Mouse (Mus musculus): ENCODE measurements around the gene Tubd1. TPM values are rescaled to one million over a fixed set of nuclear protein-coding genes. Genes with fewer than 3 reads are reported as not detected.

The Tubd1 gene
- polyA plus RNA-seq, 1 experiment, result 1.2 TPM

DNA sequence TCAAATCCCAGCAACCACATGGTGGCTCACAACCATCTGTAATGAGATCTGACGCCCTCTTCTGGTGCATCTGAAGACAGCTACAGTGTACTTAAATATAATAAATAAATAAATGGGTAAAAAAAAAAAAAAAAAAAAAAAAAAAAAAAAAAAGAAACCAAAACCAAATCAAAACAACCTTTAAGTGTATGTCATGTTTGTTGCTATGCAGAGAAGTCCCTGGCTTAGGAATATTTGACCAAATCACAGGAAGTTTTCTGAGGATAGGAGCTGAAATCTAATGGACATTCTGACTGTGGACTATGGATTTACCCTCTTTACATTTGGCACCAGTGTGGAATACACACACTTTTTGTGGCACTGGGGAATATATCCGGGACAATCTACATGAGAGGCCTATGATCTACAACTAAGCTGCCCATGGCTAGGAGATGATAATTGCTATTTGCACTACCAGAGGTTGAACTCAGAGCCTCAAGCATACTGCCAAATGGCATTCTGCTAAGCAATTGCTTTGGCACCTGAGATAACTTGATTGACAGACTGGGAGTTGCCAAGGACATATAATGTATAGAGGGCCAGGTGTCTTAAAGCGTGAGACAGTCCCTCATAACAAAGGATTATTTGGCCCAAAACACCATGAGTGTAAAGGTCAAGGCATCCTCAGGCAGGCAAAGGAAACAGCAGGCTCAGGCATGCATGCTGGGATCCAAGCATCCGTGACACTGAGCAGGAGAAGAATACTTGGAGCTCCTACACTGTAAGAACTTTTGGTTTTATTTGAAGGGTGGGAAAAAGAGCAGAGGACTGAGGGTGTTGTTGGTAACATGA, 54.8 kb downstream of the Tubd1 start:
- H3K4me1 ChIP-seq (ENCODE audit: control insufficient read depth, insufficient read depth, insufficient read length, low read length), result peaks cover 10% of the 10 kb centered on the region; the same call in 1 of the 2 replicates
- 33% methylated on average over 4 of the region's 4 CpGs for WGBS

DNA sequence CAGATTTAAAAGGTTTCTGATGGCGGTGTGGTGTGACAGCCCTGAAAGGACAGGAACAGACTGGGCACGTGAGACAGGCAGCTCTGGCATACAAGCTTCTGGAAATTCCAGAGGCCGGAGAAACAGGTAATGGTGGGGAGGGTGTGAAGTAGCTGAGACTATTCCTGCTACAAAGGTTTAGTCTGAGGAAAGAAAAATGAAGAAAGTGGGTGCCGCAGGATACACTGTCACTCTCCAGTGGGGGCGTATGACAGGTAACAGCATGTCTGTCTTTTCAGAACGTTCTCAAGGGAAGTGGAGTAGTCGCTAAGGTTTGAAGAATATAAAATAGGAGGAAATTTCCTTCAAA, 55.4 kb downstream of the Tubd1 start:
- TF ChIP-seq CTCF (IDR thresholded peaks at IDR 0.05; ENCODE audit: extremely low read depth, insufficient read length, insufficient replicate concordance, low read depth, low read length), result no peak
- no peak for TF ChIP-seq POLR2A (IDR thresholded peaks at IDR 0.05; ENCODE audit: low read depth, low read length)
- H3K4me3 ChIP-seq (ENCODE audit: low read depth, low read length), result no peak overlapping the region
- H3K27ac ChIP-seq (ENCODE audit: insufficient read depth, low read depth, low read length), result peak overlapping the region; percentile 81
- H3K36me3 ChIP-seq (ENCODE audit: control insufficient read depth, insufficient read depth, low read length), result peaks cover 8% of the 10 kb centered on the region
- H3K27me3 ChIP-seq (ENCODE audit: control insufficient read depth, insufficient read depth, low read length), result no peaks in the 10 kb centered on the region
- WGBS, result 48% methylated on average over 7 of the region's 7 CpGs
- peaks cover 10% of the 10 kb centered on the region; the same call in 1 of the 2 replicates for H3K4me1 ChIP-seq (ENCODE audit: control insufficient read depth, insufficient read depth, insufficient read length, low read length)

More for the DNA sequence above, 54.8 kb downstream of the Tubd1 start:
- Histone ChIP-seq H3K27me3 (ENCODE audit: control insufficient read depth, insufficient read depth, low read length) (no peaks in the 10 kb centered on the region), H3K4me3 (ENCODE audit: low read depth, low read length) (no peak overlapping the region), H3K27ac (ENCODE audit: insufficient read depth, low read depth, low read length) (peak overlapping the region; percentile 81), H3K36me3 (ENCODE audit: control insufficient read depth, insufficient read depth, low read length) (peaks cover 8% of the 10 kb centered on the region)
- TF ChIP-seq POLR2A (IDR thresholded peaks at IDR 0.05; ENCODE audit: low read depth, low read length) (no peak), CTCF (IDR thresholded peaks at IDR 0.05; ENCODE audit: extremely low read depth, insufficient read length, insufficient replicate concordance, low read depth, low read length) (no peak)

DNA sequence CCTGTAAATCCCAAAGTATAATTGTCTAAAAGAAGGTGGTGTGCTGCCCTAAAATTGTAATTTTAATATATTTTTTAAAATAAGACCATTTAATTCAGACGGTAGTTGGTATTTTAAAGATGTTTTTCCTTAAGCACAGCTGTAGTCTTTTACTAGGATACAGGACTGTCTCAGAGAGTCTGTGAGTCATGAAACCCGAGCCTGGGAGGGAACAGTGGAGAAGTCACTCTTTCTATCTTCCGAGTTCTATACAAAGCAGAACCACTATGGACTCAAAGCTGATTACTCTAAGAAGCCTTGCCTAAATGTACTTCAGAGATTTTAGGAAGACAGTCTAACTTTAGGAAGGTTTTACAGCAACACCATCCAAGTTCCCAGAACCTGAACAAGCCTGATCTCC, 57.3 kb downstream of the Tubd1 start:
- Histone ChIP-seq H3K4me3 (ENCODE audit: low read depth, low read length) (no peak overlapping the region), H3K27ac (ENCODE audit: insufficient read depth, low read depth, low read length) (no peak overlapping the region), H3K4me1 (ENCODE audit: control insufficient read depth, insufficient read depth, insufficient read length, low read length) (peaks cover 13% of the 10 kb centered on the region; the same call in 1 of the 2 replicates), H3K36me3 (ENCODE audit: control insufficient read depth, insufficient read depth, low read length) (peaks cover 14% of the 10 kb centered on the region), H3K27me3 (ENCODE audit: control insufficient read depth, insufficient read depth, low read length) (no peaks in the 10 kb centered on the region)
- no peak for TF ChIP-seq POLR2A (IDR thresholded peaks at IDR 0.05; ENCODE audit: low read depth, low read length)
- TF ChIP-seq CTCF (IDR thresholded peaks at IDR 0.05; ENCODE audit: extremely low read depth, insufficient read length, insufficient replicate concordance, low read depth, low read length), result no peak
- 78% methylated on average over 3 of the region's 3 CpGs for WGBS

DNA sequence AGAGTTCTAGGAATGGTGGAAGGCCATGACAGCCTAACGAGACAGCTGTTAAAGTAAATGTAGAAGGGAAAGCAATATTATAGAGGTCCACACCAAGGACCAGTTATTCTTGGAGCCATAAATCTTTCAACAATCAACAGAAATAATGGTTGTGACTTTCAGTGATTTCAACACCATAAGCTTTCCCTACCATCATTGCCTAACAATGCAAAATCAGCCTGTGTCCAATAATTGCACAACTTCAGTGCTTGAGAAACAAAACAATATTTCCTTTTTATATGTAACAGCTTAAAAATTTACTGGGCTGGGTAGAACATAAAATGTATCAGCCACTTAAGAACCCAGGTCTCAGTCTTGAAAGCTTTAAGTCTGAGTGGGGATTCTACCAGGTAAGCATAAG, 58.9 kb downstream of the Tubd1 start:
- 77% methylated on average over 1 of the region's 1 CpGs for WGBS
- TF ChIP-seq CTCF (IDR thresholded peaks at IDR 0.05; ENCODE audit: extremely low read depth, insufficient read length, insufficient replicate concordance, low read depth, low read length), result no peak
- TF ChIP-seq POLR2A (IDR thresholded peaks at IDR 0.05; ENCODE audit: low read depth, low read length), result no peak
- H3K27ac ChIP-seq (ENCODE audit: insufficient read depth, low read depth, low read length), result peak overlapping the region; percentile 80

DNA sequence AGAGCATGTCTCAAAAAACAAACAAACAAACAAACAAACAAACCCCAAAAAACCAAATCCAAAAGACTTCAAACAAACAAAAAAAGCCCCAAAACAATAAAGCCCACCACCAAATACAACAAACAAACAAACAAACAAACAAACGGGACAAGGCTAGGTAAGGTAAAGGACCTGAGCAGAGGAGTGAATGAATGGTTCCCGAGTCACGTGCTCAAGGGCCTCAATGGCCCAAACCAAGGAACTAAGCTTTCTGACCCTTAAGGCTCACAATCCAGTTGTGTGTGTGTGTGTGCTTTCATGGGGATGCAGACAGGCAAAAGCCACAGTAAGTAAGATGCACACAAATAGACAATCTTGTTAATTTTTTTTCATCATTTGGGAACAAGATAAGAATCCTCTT, 59.5 kb downstream of the Tubd1 start:
- 84% methylated on average over 3 of the region's 3 CpGs for WGBS
- Histone ChIP-seq H3K27ac (ENCODE audit: insufficient read depth, low read depth, low read length) (peak overlapping the region; percentile 80), H3K36me3 (ENCODE audit: control insufficient read depth, insufficient read depth, low read length) (peaks cover 11% of the 10 kb centered on the region), H3K4me3 (ENCODE audit: low read depth, low read length) (no peak overlapping the region), H3K4me1 (ENCODE audit: control insufficient read depth, insufficient read depth, insufficient read length, low read length) (peaks cover 13% of the 10 kb centered on the region; the same call in 1 of the 2 replicates), H3K27me3 (ENCODE audit: control insufficient read depth, insufficient read depth, low read length) (no peaks in the 10 kb centered on the region)
- TF ChIP-seq POLR2A (IDR thresholded peaks at IDR 0.05; ENCODE audit: low read depth, low read length) (no peak), CTCF (IDR thresholded peaks at IDR 0.05; ENCODE audit: extremely low read depth, insufficient read length, insufficient replicate concordance, low read depth, low read length) (no peak)

More for the DNA sequence above, 58.9 kb downstream of the Tubd1 start:
- H3K27me3 ChIP-seq (ENCODE audit: control insufficient read depth, insufficient read depth, low read length), result no peaks in the 10 kb centered on the region
- peaks cover 13% of the 10 kb centered on the region; the same call in 1 of the 2 replicates for H3K4me1 ChIP-seq (ENCODE audit: control insufficient read depth, insufficient read depth, insufficient read length, low read length)
- no peak overlapping the region for H3K4me3 ChIP-seq (ENCODE audit: low read depth, low read length)
- H3K36me3 ChIP-seq (ENCODE audit: control insufficient read depth, insufficient read depth, low read length), result peaks cover 11% of the 10 kb centered on the region

DNA sequence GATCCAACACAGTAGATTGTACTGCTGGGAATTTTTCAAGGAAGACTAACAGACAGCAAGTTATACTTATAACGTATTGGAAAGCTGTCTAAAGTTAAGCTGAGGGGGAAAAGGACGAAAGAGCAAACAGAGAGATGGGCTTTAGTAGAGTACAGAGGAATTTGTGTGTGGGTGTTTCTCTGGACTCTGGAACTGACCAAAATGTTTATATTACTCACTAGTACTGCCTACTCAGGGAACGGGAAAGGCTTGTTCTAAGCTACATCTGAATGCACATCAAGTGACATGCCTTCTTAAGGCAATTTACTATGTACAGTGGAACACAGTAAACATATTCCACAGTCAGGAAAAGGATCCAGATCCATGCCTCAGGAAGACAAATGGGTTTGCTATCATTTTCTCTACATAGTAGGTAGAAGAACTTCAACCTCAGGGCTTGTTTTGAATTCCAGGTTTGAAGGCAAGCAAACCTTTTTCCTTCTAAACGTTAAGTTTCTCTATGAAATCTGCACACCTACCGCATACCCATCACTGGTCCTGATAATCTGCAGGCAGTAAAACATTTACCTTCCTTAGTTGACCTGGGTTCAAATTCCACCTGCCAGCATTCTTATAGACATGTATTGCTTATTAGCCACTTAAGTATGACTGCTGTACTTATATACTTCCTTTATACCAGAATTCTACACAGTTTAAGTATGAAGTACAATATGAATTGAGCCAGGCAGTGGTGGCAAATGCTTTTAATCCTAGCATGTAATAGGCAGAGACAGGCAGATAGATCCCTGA, 60.1 kb downstream of the Tubd1 start:
- Histone ChIP-seq H3K36me3 (ENCODE audit: control insufficient read depth, insufficient read depth, low read length) (peaks cover 11% of the 10 kb centered on the region), H3K4me1 (ENCODE audit: control insufficient read depth, insufficient read depth, insufficient read length, low read length) (peaks cover 13% of the 10 kb centered on the region; the same call in 1 of the 2 replicates), H3K27me3 (ENCODE audit: control insufficient read depth, insufficient read depth, low read length) (no peaks in the 10 kb centered on the region), H3K27ac (ENCODE audit: insufficient read depth, low read depth, low read length) (peak overlapping the region; percentile 80), H3K4me3 (ENCODE audit: low read depth, low read length) (no peak overlapping the region)
- WGBS, result 21% methylated on average over 5 of the region's 5 CpGs
- no peak for TF ChIP-seq POLR2A (IDR thresholded peaks at IDR 0.05; ENCODE audit: low read depth, low read length)
- no peak for TF ChIP-seq CTCF (IDR thresholded peaks at IDR 0.05; ENCODE audit: extremely low read depth, insufficient read length, insufficient replicate concordance, low read depth, low read length)
